Mouse (Mus musculus) gastrocnemius, adult 18-20 months (tissue): Measurements from ENCODE around the gene Ccdc113. TPM values are rescaled to one million over a fixed set of nuclear protein-coding genes. Genes with fewer than 3 reads are reported as not detected.

Experiments used
- DNase-seq: peaks from one replicate; pipeline ENCODE4 v3.0.0; 2021; ENCODE audit warnings: low spot score
- long read RNA-seq, 2 experiments: library from polyadenylated mRNA; stranded (forward); transcript quantifications; one replicate each; pipeline ENCODE4 v2.0.0; 2021
- total RNA-seq, 2 experiments: library from RNA; stranded (reverse); gene quantifications; 2 replicates each; pipeline ENCODE4 v1.2.3; 2021

The Ccdc113 gene
- not detected for total RNA-seq
- long read RNA-seq, experiment 1 = 0 reads
- long read RNA-seq, experiment 2 = 0 reads

GRCm38 (mm10) chr8:95533584-95534387, at the start of gene Ccdc113:
Gene Ccdc113 (plus strand): TSS chr8:95534085.
- peak; percentile 15 for DNase-seq

- DNase-seq = no peak
Measured at GRCm38 (mm10) chr8:95487800-95488697, 45.8 kb upstream of the Ccdc113 start.

- peak; percentile 80 for DNase-seq
Measured at GRCm38 (mm10) chr8:95488698-95489332, 45.1 kb upstream of the Ccdc113 start.

GRCm38 (mm10) chr8:95490006-95490405, 43.9 kb upstream of the Ccdc113 start, which contains the start of gene Csnk2a2:
Gene Csnk2a2 (minus strand): TSS chr8:95490039.
- no peak for DNase-seq

GRCm38 (mm10) chr8:95492057-95492456, 41.8 kb upstream of the Ccdc113 start:
- no peak for DNase-seq

GRCm38 (mm10) chr8:95495444-95495843, 38.4 kb upstream of the Ccdc113 start:
- DNase-seq = no peak

GRCm38 (mm10) chr8:95496420-95496819, 37.5 kb upstream of the Ccdc113 start:
- no peak for DNase-seq

- no peak for DNase-seq
Measured at GRCm38 (mm10) chr8:95497821-95498220, 36.1 kb upstream of the Ccdc113 start.

- DNase-seq = no peak
Measured at GRCm38 (mm10) chr8:95499266-95500064, 34.4 kb upstream of the Ccdc113 start.

- no peak for DNase-seq
Measured at GRCm38 (mm10) chr8:95500436-95500835, 33.4 kb upstream of the Ccdc113 start.

GRCm38 (mm10) chr8:95502431-95502830, 31.5 kb upstream of the Ccdc113 start:
- no peak for DNase-seq

- no peak for DNase-seq
Measured at GRCm38 (mm10) chr8:95504835-95505234, 29.1 kb upstream of the Ccdc113 start.

GRCm38 (mm10) chr8:95505606-95506005, 28.3 kb upstream of the Ccdc113 start:
- DNase-seq = no peak

GRCm38 (mm10) chr8:95506245-95506644, 27.6 kb upstream of the Ccdc113 start:
- no peak for DNase-seq

GRCm38 (mm10) chr8:95512257-95512656, 21.6 kb upstream of the Ccdc113 start:
- DNase-seq = no peak

- DNase-seq = no peak
Measured at GRCm38 (mm10) chr8:95513219-95513618, 20.7 kb upstream of the Ccdc113 start.

GRCm38 (mm10) chr8:95516928-95517327, 17.0 kb upstream of the Ccdc113 start:
- DNase-seq = no peak

GRCm38 (mm10) chr8:95523991-95524390, 9.9 kb upstream of the Ccdc113 start:
- DNase-seq = no peak

GRCm38 (mm10) chr8:95528194-95528593, 5.7 kb upstream of the Ccdc113 start:
- no peak for DNase-seq

GRCm38 (mm10) chr8:95528750-95529310, 5.1 kb upstream of the Ccdc113 start:
- no peak for DNase-seq

GRCm38 (mm10) chr8:95532206-95532605, 1.7 kb upstream of the Ccdc113 start:
- DNase-seq = no peak
